Mouse (Mus musculus) left cerebral cortex, postnatal 25 days (tissue): ENCODE data around the gene Chpf. TPM values are rescaled to one million over a fixed set of nuclear protein-coding genes. Genes with fewer than 3 reads are reported as not detected.

Source experiments
- DNase-seq, 2 experiments: peaks; one replicate each; pipeline ENCODE4 v3.0.0; 2022; ENCODE audit warnings: low spot score in 2 of 2, mixed read lengths in 1 of 2
- intact Hi-C: fragments of 180-260 bp; cut with DNase I; formaldehyde crosslinking; loops from one replicate; pipeline ENCODE4 v1.15.1; 2025
- total RNA-seq, 2 experiments: library from RNA; stranded (reverse); gene quantifications; 2 replicates each; pipeline ENCODE4 v1.2.3; 2021

Chpf gene
- total RNA-seq, 2 experiments from 2014 or later, result 82.1 to 82.4 TPM

GRCm38 (mm10) chr1:75467215-75467927 lies 11.7 kb downstream of the Chpf start:
- intact Hi-C loops, result loop anchor here (1.0 to 2.0 kb wide), 2 partner anchors 23 to 124 kb away; no protein-coding TSS in a partner anchor

GRCm38 (mm10) chr1:75463652-75464204 lies 15.4 kb downstream of the Chpf start:
- DNase-seq, result no peak
- intact Hi-C loops, result no loop called here

More at GRCm38 (mm10) chr1:75467215-75467927, 11.7 kb downstream of the Chpf start:
- DNase-seq, result peak; percentile 85 to 87

GRCm38 (mm10) chr1:75462636-75463035 lies 16.5 kb downstream of the Chpf start:
- DNase-seq, result no peak
- intact Hi-C loops, result no loop called here

GRCm38 (mm10) chr1:75460297-75460696 lies 18.8 kb downstream of the Chpf start:
- intact Hi-C loops, result no loop called here
- DNase-seq, result no peak

GRCm38 (mm10) chr1:75458789-75459684 lies 20.1 kb downstream of the Chpf start:
- peak; percentile 71 to 87 for DNase-seq

GRCm38 (mm10) chr1:75458025-75458788 lies 20.9 kb downstream of the Chpf start:
- intact Hi-C loops, result no loop called here
- peak; percentile 68 to 71 for DNase-seq

More at GRCm38 (mm10) chr1:75458789-75459684, 20.1 kb downstream of the Chpf start:
- intact Hi-C loops, result no loop called here

- no peak for DNase-seq
- intact Hi-C loops, result no loop called here
These were observed 21.4 kb downstream of the Chpf start for GRCm38 (mm10) chr1:75457710-75458024.

GRCm38 (mm10) chr1:75456746-75457564 lies 22.2 kb downstream of the Chpf start:
- intact Hi-C loops, result no loop called here
- no peak for DNase-seq

- no peak for DNase-seq
- intact Hi-C loops, result no loop called here
These were observed 23.2 kb downstream of the Chpf start for GRCm38 (mm10) chr1:75455948-75456347.

- intact Hi-C loops, result no loop called here
These were observed 23.7 kb downstream of the Chpf start for GRCm38 (mm10) chr1:75455433-75455832.

GRCm38 (mm10) chr1:75451900-75452299 lies 27.2 kb downstream of the Chpf start:
- intact Hi-C loops, result no loop called here
- no peak for DNase-seq

More at GRCm38 (mm10) chr1:75455433-75455832, 23.7 kb downstream of the Chpf start:
- no peak for DNase-seq

- intact Hi-C loops, result no loop called here
- no peak for DNase-seq
These were observed 28.6 kb downstream of the Chpf start, which contains the start of gene Asic4 for GRCm38 (mm10) chr1:75450314-75451005. Gene Asic4 (plus strand): TSS chr1:75450436.

- DNase-seq, result no peak
- intact Hi-C loops, result no loop called here
These were observed 29.6 kb downstream of the Chpf start for GRCm38 (mm10) chr1:75449377-75450135.

GRCm38 (mm10) chr1:75448937-75449336 lies 30.2 kb downstream of the Chpf start:
- intact Hi-C loops, result no loop called here
- DNase-seq, result no peak

GRCm38 (mm10) chr1:75448052-75448431 lies 31.1 kb downstream of the Chpf start:
- intact Hi-C loops, result no loop called here
- no peak for DNase-seq

- intact Hi-C loops, result no loop called here
- peak in 1 of 2 experiments; percentile 37 for DNase-seq
These were observed 31.6 kb downstream of the Chpf start for GRCm38 (mm10) chr1:75447265-75448051.

GRCm38 (mm10) chr1:75446656-75447055 lies 32.5 kb downstream of the Chpf start:
- intact Hi-C loops, result no loop called here
- DNase-seq, result no peak
